Comparison of ENCODE assay signal across 12 mouse cellular contexts in genomic region chr19:36609229-36609628, GRCm38 (mm10). TPM values are rescaled to one million over a fixed set of nuclear protein-coding genes. Genes with fewer than 3 reads are reported as not detected.
DNase-seq lines count a peak whose midpoint lies in the region; ATAC-seq and TF ChIP-seq lines count a peak whose summit lies in the region.
"Had no signal": no experiment of that assay in that cellular context is flagged by ENCODE, and none has a peak within 500 bp of the region (broad histone marks: within the 10 kb centered on the region; RNA-seq: fewer than 3 reads in every experiment).

No protein-coding gene starts in this region.

- 35% methylated on average over 3 of the region's 3 CpGs for WGBS in hindbrain, postnatal 0 days
- WGBS in hindbrain, embryonic 13.5 days: 58% methylated on average over 3 of the region's 3 CpGs
- WGBS in midbrain, postnatal 0 days: 44% methylated on average over 3 of the region's 3 CpGs
- 47% methylated on average over 3 of the region's 3 CpGs for WGBS in midbrain, embryonic 16.5 days

- no peaks in the 10 kb centered on the region for H3K27me3 ChIP-seq in hindbrain, postnatal 0 days (ENCODE audit: insufficient read depth, low read length)
- no peaks in the 10 kb centered on the region for H3K27me3 ChIP-seq in hindbrain, embryonic 13.5 days
- H3K27me3 ChIP-seq in midbrain, postnatal 0 days (ENCODE audit: insufficient read depth, low read length): no peaks in the 10 kb centered on the region
- H3K27me3 ChIP-seq in midbrain, embryonic 16.5 days (ENCODE audit: control insufficient read depth, insufficient read depth, low read depth, low read length): no peaks in the 10 kb centered on the region
- H3K27me3 ChIP-seq: neural tube, embryonic 13.5 days had no signal

- peak; percentile 40 for DNase-seq in CD4-positive, CD25-positive, alpha-beta regulatory T cell, adult 2 months (ENCODE audit: low read depth, low spot score)
- peak; percentile 31 for DNase-seq in hindbrain, postnatal 0 days (ENCODE audit: low spot score)
- DNase-seq in midbrain, postnatal 0 days (ENCODE audit: low spot score): peak; percentile 15
- no peak for DNase-seq in urinary bladder, postnatal 25 days (ENCODE audit: low spot score)
- DNase-seq in right cerebral cortex, postnatal 10 days (ENCODE audit: low spot score in 2 of 2): no peak
- DNase-seq: gastrocnemius, postnatal 36 days; thymus, postnatal 4 days had no signal

- H3K27ac ChIP-seq in hindbrain, postnatal 0 days: no peak overlapping the region
- no peak overlapping the region for H3K27ac ChIP-seq in hindbrain, embryonic 13.5 days
- no peak overlapping the region for H3K27ac ChIP-seq in midbrain, postnatal 0 days (ENCODE audit: low read depth, low read length)
- no peak overlapping the region for H3K27ac ChIP-seq in midbrain, embryonic 16.5 days (ENCODE audit: low read length)
- H3K27ac ChIP-seq: limb, embryonic 10.5 days; neural tube, embryonic 13.5 days had no signal

- no peak overlapping the region for H3K9ac ChIP-seq in hindbrain, postnatal 0 days (replicated peaks; ENCODE audit: low read length)
- no peak overlapping the region for H3K9ac ChIP-seq in hindbrain, embryonic 13.5 days
- no peak overlapping the region for H3K9ac ChIP-seq in midbrain, postnatal 0 days (replicated peaks; ENCODE audit: low read length, poor library complexity, severe bottlenecking)
- no peak overlapping the region for H3K9ac ChIP-seq in midbrain, embryonic 16.5 days (ENCODE audit: low read depth, low read length)
- H3K9ac ChIP-seq: neural tube, embryonic 13.5 days had no signal

- no peak overlapping the region for H3K4me3 ChIP-seq in hindbrain, postnatal 0 days (ENCODE audit: low read length)
- no peak overlapping the region for H3K4me3 ChIP-seq in hindbrain, embryonic 13.5 days
- H3K4me3 ChIP-seq in midbrain, postnatal 0 days (ENCODE audit: low read depth, low read length): no peak overlapping the region
- no peak overlapping the region for H3K4me3 ChIP-seq in midbrain, embryonic 16.5 days (ENCODE audit: low read depth, low read length)
- H3K4me3 ChIP-seq: limb, embryonic 10.5 days; neural tube, embryonic 13.5 days had no signal

- ATAC-seq in CD4-positive, CD25-positive, alpha-beta regulatory T cell, adult 4 months: no peak
- ATAC-seq in hindbrain, postnatal 0 days: no peak
- ATAC-seq in hindbrain, embryonic 13.5 days (ENCODE audit: low FRiP score): no peak
- no peak for ATAC-seq in midbrain, postnatal 0 days (ENCODE audit: low FRiP score)
- ATAC-seq in midbrain, embryonic 16.5 days: no peak

- peak; percentile 57 for TF ChIP-seq CTCF in hindbrain, postnatal 0 days (IDR thresholded peaks at IDR 0.05; ENCODE audit: low read depth)
- TF ChIP-seq CTCF in midbrain, postnatal 0 days (IDR thresholded peaks at IDR 0.05): peak; percentile 57

- no peaks in the 10 kb centered on the region for H3K4me1 ChIP-seq in hindbrain, postnatal 0 days (ENCODE audit: insufficient read depth, low read length)
- H3K4me1 ChIP-seq in hindbrain, embryonic 13.5 days (replicated peaks): no peaks in the 10 kb centered on the region
- no peaks in the 10 kb centered on the region for H3K4me1 ChIP-seq in midbrain, postnatal 0 days (ENCODE audit: insufficient read depth, low read length)
- no peaks in the 10 kb centered on the region for H3K4me1 ChIP-seq in midbrain, embryonic 16.5 days (ENCODE audit: control insufficient read depth, insufficient read depth, low read length)
- H3K4me1 ChIP-seq: limb, embryonic 10.5 days; neural tube, embryonic 13.5 days had no signal

- H3K36me3 ChIP-seq in hindbrain, postnatal 0 days (ENCODE audit: insufficient read depth, low read length): no peaks in the 10 kb centered on the region; the same call in 1 of the 2 replicates
- peaks cover 19% of the 10 kb centered on the region; the same call in 1 of the 2 replicates for H3K36me3 ChIP-seq in hindbrain, embryonic 13.5 days
- 0 out of 2 replicates have a peak, but pooled peaks cover 3% of the 10 kb centered on the region for H3K36me3 ChIP-seq in midbrain, postnatal 0 days (ENCODE audit: insufficient read depth, low read length)
- peaks cover 9% of the 10 kb centered on the region; the same call in 1 of the 2 replicates for H3K36me3 ChIP-seq in midbrain, embryonic 16.5 days (ENCODE audit: control insufficient read depth, insufficient read depth, low read length)
- H3K36me3 ChIP-seq: limb, embryonic 10.5 days had no signal

- H3K4me2 ChIP-seq in hindbrain, postnatal 0 days (ENCODE audit: low read depth, low read length): no peak overlapping the region
- no peak overlapping the region for H3K4me2 ChIP-seq in hindbrain, embryonic 13.5 days
- H3K4me2 ChIP-seq in midbrain, postnatal 0 days (ENCODE audit: low read depth, low read length, poor library complexity, severe bottlenecking): no peak overlapping the region
- no peak overlapping the region for H3K4me2 ChIP-seq in midbrain, embryonic 16.5 days (ENCODE audit: low read length)
- H3K4me2 ChIP-seq: neural tube, embryonic 13.5 days had no signal

- H3K9me3 ChIP-seq in hindbrain, postnatal 0 days (ENCODE audit: low read length): no peaks in the 10 kb centered on the region
- no peaks in the 10 kb centered on the region for H3K9me3 ChIP-seq in hindbrain, embryonic 13.5 days
- no peaks in the 10 kb centered on the region for H3K9me3 ChIP-seq in midbrain, postnatal 0 days (ENCODE audit: low read length)
- H3K9me3 ChIP-seq in midbrain, embryonic 16.5 days (replicated peaks; ENCODE audit: control insufficient read depth, low read length, poor library complexity, severe bottlenecking): no peaks in the 10 kb centered on the region
- H3K9me3 ChIP-seq: limb, embryonic 10.5 days; neural tube, embryonic 13.5 days had no signal

RNA-seq across cellular contexts. Expression of gene Hectd2, which starts 54.8 kb away (rescaled TPM):
- 1 to 10 TPM; 1.2 to 1.5 TPM for polyA plus RNA-seq in CD4-positive, CD25-positive, alpha-beta regulatory T cell, adult 4 months (2017; shearing (Covaris generic))
- 14.0 and 20.7 TPM in 2 replicates for total RNA-seq in hindbrain, postnatal 0 days (2014; rRNA removed)
- 6.7 and 7.7 TPM in 2 replicates for polyA plus RNA-seq in hindbrain, postnatal 0 days (2015; fragmentation: Nextera tagmentation; extraction: Ambion mirVana)
- 8.8 and 11.0 TPM in 2 replicates for polyA plus RNA-seq in hindbrain, embryonic 13.5 days (2015; fragmentation: Nextera tagmentation; extraction: Ambion mirVana)
- total RNA-seq in midbrain, postnatal 0 days (2014; rRNA removed): 31.2 and 31.7 TPM in 2 replicates
- polyA plus RNA-seq in midbrain, postnatal 0 days (2015; fragmentation: Nextera tagmentation; extraction: Ambion mirVana): 6.1 and 8.1 TPM in 2 replicates
- polyA plus RNA-seq in midbrain, embryonic 16.5 days (2015; fragmentation: Nextera tagmentation; extraction: Ambion mirVana): 11.3 and 11.9 TPM in 2 replicates

Comparison
In these comparisons a context has a peak if more than half of its experiments do, and no peak if none do; other contexts are left out.
1. DNase-seq: peak in CD4-positive, CD25-positive, alpha-beta regulatory T cell, adult 2 months (single experiment), hindbrain, postnatal 0 days (single experiment) and midbrain, postnatal 0 days (single experiment); none in urinary bladder, postnatal 25 days (single experiment) and right cerebral cortex, postnatal 10 days (0 of 2).